Mouse (Mus musculus) forelimb bud, embryonic 11.5 days (tissue): ENCODE results near the gene Aym1.
A peak's percentile ranks its signal among the peaks of the same experiment; 100 is the strongest.
"Not testable (repeated sequence)": the region's sequence is repeated elsewhere in the genome, so short reads cannot be mapped to it uniquely, and the experiment has no call there.

Experiments used
- DNase-seq: peaks from one replicate; pipeline ENCODE4 v3.0.0-alpha.2; 2012; ENCODE audit warnings: low read depth, low spot score

Gene Aym1

DNA sequence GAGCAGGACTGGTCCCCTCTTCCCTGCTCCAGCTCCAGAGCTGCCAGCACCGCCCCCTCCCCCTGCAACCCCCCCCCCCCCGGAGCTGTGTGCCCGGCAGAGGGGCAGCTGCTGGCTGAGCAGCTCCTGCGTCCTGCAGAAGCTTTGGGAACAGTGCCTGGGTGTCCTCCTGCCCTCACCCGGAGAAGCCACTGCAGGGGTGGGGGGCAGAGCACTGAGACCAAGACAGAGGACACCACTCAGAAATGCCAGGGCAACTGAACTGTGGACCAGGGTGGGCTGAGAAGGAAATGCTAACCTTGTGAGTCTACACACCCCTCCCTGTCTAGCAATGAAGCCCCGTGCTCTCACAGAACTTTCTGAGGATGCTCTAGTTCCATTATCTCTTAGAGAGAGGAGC is at the start of gene Aym1:
TSS of gene Aym1 (plus strand) at position 109 of the 400 bp plus-strand sequence.
- DNase-seq: no peak

DNA sequence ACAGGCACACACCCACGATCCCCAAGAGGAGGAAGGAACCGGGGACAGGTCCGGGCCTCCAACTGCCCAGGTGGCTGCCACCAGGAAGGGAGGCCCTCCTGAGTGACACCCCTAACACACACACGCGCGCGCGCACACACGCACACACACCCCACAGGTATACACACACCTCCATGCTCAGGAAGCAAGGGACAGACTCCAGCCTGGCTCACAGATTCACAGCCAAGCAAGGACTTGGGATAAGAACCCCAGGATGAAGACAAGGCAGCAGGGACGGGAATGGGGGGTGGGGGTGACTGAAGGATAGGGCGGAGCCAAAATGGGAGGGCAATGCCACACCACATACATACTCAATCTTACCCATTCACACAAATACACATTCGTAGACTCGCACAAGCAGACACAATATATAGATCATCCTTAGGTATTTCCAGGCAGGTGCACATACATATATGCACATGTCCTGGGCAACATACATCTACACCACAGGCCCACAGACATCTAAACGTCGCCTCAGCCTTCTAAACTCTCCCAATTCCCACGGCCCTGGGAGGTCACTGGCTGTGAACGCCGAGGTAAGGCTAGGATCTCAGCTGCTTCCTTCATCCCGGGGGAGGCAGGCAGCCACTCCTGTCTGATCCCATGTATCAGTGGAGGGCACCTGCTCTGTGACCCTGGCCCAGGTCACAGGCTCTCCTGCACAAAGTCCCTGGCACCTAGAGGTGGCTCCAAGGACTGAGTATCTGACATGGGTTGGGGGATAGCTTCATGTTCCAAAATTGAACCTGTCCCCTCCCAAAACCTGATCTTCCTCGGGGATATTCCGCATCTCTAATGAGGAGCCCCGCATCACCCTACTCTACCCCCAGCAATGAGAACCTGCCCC is 47.4 kb upstream of the Aym1 start:
- no peak for DNase-seq

- DNase-seq: peak; percentile 75
These were observed 46.6 kb upstream of the Aym1 start, which contains the start of gene Sgsm1 for GRCm38 (mm10) chr5:113310377-113311003. TSS of gene Sgsm1 (minus strand) at chr5:113310786.

- peak; percentile 78 for DNase-seq
These were observed 43.1 kb upstream of the Aym1 start for GRCm38 (mm10) chr5:113313998-113314397.

GRCm38 (mm10) chr5:113323784-113324638 is 33.1 kb upstream of the Aym1 start:
- DNase-seq: no peak

- DNase-seq: no peak
These were observed 27.6 kb upstream of the Aym1 start for GRCm38 (mm10) chr5:113329463-113329862.

DNA sequence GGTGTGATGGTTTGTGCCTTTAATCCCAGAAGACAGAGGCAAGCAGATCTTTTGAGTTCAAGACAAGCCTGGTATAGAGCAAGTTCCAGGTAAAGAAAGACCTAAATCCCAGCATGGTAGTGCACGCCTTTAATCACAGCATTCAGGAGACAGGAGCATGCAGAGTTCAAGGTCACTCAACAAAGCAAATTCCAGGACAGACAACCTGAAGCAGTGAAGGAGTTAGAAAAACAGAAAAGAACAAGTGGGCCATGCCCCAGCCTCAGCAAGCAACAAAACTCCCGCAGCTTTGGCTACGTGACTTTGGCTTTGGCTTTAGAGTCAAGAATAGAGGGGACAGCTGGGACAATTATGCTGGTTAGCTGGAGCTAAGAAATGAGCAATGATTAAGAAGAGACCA is 26.9 kb upstream of the Aym1 start:
- no peak for DNase-seq

- DNase-seq: peak; percentile 40
These were observed 24.9 kb upstream of the Aym1 start for GRCm38 (mm10) chr5:113332239-113332638.

DNA sequence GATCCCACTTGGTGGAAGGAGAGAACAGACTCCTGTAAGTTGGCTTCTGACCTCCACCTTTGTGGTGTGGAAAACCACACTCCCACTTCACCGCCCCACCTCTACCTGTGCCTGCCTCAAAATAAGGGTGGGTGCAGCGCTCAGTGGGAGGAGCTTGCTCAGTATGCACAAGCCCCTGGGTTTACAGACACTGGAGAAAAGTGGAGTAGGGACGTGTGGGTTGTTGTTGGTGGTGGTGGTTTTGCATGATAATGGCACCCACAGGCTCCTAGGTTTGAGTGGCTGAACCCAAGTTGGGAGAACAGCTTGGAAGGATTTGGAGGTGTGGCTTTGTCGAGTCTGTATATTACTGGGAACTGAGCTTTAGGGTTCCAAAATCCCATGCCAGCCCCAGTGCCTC is 24.2 kb upstream of the Aym1 start:
- DNase-seq: no peak

- DNase-seq: no peak
These were observed 22.2 kb upstream of the Aym1 start for GRCm38 (mm10) chr5:113334621-113335530.

GRCm38 (mm10) chr5:113335732-113336131 is 21.4 kb upstream of the Aym1 start:
- no peak for DNase-seq

- no peak for DNase-seq
These were observed 20.8 kb upstream of the Aym1 start for GRCm38 (mm10) chr5:113336281-113336680.

DNA sequence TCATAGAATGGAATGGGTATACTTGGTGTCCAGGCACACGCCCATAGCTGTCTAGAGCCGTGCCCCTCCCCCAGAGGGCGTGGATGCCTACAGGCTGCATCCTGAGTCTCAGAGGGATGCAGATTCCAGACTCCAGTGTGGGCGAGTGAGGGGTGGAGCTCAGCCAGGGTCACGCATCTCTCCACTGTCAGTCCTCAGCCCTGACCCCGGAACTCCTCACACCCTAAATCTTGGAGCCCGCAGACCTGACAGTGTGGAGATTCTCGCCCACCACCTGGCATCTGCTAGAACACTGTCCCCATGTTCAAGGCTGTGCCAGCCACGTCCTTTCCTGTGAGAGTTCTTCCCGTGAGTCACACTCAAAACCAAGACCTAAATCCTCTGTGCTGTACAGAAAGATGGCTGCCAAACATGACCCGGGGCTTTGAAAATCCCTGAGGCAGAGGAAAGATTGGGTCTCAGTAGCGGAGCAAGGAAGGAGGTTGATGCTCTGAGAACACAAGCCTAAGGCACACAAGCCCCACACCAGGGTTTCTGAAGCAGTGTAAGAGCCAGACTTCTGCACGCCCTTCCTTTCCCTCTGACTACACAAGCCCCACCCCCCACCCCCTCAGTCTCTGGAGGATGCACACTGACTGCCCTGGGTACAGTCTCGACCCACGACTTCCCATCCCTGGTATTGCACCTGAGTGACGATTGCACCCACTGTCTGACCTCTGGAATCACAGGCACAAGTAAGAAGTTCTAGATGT is 12.3 kb upstream of the Aym1 start:
- DNase-seq: no peak

DNA sequence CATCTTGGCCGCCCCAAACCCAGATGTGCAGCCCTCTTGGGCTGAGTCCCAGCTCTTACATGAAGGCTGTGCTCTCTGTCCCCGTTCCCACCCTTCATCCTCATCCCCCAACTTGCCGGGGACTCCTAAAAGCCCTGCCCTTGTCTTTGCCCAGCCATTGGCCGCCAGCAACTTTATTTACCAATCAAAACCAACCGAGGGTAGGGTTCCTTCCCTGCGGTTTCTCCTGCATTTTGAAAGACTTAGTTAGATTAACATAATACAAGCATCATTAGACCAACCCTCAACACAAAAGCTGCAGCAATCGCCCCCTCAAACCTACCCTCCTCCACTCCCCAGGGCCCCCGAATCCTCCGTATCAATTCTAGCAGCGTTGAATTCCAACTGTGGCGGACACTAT is 11.3 kb upstream of the Aym1 start:
- DNase-seq: no peak

GRCm38 (mm10) chr5:113346651-113347050 is 10.4 kb upstream of the Aym1 start:
- DNase-seq: not testable (repeated sequence)

- no peak for DNase-seq
These were observed 9.5 kb upstream of the Aym1 start for GRCm38 (mm10) chr5:113347593-113347992.

DNA sequence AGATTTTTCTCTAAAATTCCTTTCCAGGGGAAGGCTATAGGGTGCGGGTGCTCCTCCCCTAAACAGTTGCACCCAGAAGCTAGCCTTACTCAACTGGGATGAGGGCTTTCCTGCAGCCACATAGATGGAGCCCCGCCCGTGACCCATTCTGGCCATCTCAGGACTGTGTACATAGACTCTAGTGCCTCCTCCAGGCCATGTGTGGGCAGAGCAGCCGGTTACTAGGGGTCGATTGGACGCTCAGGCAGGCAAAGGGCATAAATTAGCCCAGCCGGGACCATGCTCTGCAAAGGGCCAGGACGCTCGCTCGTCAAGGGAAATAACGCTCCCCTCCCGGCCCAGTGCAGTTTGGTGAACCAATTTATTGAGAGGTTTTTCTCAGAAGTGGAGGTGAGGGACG is 8.5 kb upstream of the Aym1 start:
- DNase-seq: no peak

GRCm38 (mm10) chr5:113349226-113349625 is 7.9 kb upstream of the Aym1 start:
- no peak for DNase-seq

GRCm38 (mm10) chr5:113349810-113350209 is 7.3 kb upstream of the Aym1 start:
- DNase-seq: no peak

- no peak for DNase-seq
These were observed 5.3 kb upstream of the Aym1 start for GRCm38 (mm10) chr5:113351768-113352167.
